Mouse (Mus musculus): ENCODE results near the gene Hdac6.

The Hdac6 gene

DNA sequence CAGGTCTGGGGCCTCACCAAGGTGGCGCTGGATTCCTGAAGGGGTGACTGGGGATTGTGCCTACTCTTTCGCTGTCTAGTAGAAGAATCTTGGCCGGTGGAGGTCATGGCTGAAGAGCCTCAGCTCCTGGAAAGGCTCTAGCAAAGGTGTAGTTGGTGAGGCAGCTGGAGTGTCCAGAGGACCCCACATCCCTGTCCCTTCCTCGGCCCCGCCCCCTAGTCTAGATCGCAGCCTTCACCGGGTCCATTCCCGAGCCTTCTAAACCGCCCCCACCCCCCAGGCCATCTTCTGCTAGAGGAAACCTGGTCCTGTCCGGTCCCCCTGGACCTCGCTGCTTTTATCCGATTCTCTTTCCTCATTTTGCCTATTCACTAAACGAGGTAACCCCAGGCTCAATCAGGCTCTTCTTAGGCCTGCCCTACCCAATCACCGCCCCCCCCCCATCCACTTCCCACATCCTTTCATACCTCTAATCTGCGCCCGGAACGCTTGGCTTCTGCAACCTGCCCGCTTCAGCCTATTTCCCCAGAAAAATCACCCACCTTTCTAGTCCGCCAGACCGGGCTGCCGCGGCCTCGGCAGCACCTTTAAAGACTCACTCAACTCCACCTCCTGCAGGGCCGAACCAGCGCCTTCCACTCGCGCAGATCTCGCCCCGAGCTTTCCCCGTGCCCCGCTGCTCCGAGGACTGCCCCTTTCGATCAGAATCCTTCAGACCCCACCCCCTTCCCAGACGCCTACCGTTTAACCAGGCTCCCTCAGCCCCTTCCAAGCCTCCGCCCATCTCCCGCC lies at the start of gene Hdac6:
TSS of gene Hdac6 (minus strand) at position 782 of the 792 bp plus-strand sequence.
- DNase-seq = peak; percentile 56

GRCm38 (mm10) chrX:7993068-7993735 lies 45.5 kb upstream of the Hdac6 start:
- no peak for DNase-seq

DNA sequence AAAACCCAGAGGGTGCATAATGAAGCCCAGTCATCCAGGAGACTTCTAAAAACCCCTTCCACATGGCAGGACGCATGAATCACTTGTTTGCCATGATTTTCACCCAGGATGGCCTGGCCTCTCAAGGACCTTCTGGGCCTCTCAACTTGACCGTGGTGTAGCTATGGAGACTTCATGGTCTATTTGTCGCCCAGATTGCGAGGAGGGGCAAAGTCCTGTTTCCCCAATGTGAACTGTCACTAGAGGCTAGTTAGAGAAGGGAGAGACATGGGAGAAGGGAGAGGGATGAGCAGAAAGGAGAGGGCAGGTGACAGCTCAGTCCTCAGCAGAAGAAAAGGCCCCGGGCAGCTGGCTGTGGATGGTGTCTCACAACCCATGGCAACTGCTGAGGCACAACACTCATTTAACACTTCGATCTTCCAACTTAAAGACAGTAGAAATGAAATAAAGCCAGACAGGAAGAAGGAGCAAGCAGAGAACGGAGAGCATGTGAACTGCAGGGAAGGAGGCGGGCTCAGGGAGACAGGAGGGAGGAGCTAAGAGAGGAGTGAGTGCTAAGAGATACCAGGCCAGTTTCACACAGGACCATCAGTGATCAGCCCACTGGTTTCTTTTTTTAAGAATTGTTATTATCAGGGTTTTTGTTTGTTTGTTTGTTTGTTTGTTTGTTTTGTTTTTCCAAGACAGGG lies 44.8 kb upstream of the Hdac6 start:
- no peak for DNase-seq

DNA sequence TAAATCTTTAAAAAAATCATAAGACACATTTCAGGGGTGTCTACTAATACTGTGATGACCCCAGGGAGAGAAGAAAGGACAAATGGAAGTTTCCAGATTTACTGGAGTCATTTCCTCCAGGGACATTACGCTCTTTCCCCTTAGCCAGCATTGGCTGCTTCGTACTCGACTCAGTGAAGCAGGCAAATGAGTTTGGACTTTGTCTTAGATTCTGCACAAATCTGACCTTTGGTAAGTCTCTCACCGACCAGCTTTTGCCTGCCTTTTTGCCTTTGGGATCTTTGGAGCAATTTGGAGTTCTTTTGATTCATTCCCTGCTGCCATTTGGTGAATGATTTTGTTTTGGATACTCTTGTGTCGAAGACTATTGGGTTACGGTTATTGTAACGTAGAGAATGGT lies 33.7 kb upstream of the Hdac6 start:
- no peak for DNase-seq

- no peak for DNase-seq
Measured at GRCm38 (mm10) chrX:7977892-7978291, 30.2 kb upstream of the Hdac6 start, which contains the start of gene Gata1. Gene Gata1 (minus strand): TSS chrX:7978071.

DNA sequence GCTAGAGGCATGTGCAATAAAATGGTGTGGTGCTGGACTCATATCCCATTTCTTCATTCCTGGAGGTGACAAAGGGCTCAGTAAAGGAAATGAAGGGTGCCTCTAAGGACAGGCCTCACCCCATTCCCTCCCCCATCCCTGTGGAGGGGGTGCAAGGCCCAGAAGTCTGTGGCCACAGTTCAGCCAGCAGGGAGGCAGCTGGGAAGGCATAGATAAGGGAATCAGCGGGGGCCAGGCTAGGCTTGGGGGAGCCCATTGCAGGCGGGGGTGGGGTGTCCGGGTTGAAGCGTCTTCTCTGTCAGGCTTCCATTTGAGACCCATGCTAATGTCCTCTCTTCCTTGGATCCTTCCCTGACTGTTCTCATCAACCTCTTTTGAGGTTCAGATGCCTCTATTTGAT lies 23.6 kb upstream of the Hdac6 start:
- DNase-seq = no peak

GRCm38 (mm10) chrX:7968899-7969298 lies 21.2 kb upstream of the Hdac6 start:
- no peak for DNase-seq

DNA sequence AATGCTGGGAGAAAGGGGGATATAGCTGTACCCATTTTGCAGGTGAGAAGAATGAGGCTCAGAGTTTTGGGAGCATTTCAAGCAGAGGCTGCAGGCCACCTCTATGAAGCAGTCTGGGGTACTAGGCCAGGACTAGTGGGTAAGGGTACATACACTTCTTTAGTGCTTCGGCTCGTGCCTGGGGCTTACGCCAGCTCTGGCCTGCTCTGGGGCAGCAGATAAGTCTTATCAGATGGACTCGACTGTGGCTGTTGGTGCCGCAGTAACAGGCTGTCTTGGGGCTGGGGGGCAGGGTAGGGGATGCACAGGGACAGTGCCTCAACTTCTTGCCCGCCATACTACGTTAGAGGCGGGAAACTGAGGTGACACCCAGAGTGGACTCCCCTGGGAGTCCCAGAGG lies 20.5 kb upstream of the Hdac6 start:
- no peak for DNase-seq

DNA sequence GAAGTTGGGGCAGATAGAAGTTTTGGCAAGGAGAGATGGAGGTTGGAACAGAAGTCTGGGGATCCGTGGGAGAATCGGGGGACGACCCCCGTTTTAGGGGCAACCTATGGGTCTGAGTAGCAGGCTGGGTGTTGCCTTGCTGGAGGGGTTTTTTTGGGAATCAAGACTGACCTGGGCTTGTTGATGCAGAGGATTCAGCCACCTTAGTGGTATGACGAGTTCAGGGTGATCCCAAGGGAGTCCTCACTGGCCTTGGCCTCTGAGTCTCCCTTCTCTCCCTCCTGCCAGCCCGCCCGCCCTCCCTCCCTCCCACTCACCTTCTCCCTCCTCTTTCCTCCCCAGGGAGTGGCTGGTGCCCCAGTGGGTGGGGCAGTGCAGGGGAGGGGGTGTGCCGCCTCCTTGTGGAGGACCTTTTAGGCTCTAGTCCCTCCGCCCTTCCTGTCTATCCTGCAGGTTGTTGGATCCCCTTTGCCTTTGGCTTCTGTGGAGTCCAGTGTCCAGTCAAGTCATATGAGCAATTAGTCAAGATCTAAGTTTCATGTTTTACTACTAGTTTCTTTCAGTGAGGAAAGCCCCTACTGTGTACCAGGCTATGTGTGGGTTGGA lies 20.0 kb upstream of the Hdac6 start:
- DNase-seq = no peak

DNA sequence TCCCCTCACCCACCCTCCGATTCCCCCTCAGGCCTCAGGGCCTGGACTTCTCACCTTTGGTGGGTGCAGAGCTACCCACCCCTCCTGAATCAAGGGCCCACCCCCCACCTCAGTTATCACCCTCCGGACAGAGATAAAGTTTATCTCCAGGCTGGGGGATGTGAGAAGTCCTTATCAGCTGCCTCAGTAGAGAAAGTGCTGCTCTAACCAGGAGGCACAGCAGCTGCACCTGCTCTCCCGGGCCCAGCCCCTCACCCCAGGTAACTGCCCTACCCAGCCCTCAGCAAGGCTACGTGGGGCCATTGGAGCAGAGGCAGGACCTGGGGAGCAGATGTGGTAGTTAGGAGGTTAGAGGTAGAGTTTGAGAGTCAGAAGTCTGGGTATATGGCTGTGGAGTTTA lies 18.5 kb upstream of the Hdac6 start:
- DNase-seq = no peak

- DNase-seq = no peak
Measured at GRCm38 (mm10) chrX:7963829-7964626, 16.3 kb upstream of the Hdac6 start.

- no peak for DNase-seq
Measured at GRCm38 (mm10) chrX:7958868-7959267, 11.2 kb upstream of the Hdac6 start.

DNA sequence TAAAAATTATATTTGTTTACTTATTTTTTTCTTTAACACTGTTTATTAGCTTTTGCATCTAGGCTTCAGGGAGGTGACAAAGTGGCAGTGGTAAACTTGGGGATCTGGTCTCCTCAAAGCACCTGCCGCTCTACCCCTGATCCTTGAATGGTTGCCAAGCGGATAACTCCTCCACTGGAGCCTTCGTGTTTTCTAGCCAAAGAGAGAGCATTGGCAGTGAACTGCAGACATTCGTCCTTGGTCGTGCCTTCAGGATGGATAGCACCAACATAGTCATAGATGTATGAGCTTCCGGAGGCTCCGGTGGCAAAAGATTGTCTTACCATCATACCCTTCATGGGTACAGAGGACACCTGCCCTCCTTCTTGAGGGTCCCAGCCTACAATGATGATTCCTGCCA lies 2.4 kb upstream of the Hdac6 start:
- DNase-seq = no peak

DNA sequence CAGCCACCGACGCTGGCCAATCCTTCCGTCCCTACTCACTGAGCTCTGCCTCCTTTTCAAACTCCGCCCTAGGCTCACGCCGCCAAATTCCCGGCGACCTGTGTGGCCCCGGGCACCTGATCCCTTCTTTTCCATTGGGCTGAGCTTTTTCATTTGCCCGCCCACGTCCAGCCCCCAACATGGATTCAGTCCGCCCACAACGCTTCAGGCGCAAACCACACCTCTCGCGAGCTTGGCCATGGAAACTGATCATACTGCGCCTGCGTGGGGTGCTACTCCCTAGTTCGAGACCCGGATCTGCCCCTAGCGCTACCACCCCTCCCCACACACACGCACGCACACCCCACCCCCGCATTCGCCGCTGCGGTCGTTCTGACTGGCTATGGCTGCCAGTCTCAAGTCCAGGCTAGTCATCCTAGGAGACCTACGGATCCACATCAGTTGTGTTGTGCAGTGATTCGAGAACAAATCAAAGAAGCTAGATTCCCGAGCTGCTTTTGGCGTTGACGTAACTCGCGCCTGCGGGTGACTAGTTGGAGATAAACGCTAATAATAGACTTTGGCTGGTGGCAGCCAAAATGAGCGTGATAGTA lies 307 bp upstream of the Hdac6 start:
- peak; percentile 96 for DNase-seq

- DNase-seq = no peak
Measured at GRCm38 (mm10) chrX:7945618-7946017, 2.1 kb downstream of the Hdac6 start.

GRCm38 (mm10) chrX:7937667-7938066 lies 10.0 kb downstream of the Hdac6 start:
- DNase-seq = no peak

GRCm38 (mm10) chrX:7936874-7937273 lies 10.8 kb downstream of the Hdac6 start:
- DNase-seq = no peak

DNA sequence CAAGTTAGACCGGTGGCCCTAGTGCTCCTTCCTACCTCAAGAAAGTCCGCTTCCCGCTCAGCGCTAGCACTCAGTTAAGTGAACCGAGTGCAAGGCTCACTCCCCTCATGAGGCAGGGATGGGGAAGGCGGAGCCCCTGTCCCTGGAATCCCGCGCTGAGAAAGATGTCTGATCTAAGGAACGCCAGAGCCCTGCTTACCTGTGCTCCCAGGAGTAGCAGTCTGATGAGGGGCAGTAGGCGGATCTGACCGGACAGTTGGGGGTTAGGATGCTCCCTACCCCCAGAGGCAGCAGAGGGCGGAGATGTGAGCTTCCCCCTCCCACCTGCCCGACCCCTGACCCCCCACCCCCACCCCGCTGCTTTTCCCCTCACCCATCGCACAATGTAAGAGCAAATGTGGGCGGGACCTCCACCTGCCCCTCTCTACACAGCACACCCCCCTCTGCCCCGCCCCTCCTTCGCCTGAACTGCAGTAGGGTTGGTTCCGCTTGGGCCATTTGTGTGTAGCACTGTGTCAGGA lies 19.4 kb downstream of the Hdac6 start, which contains the start of gene Eras:
TSS of gene Eras (minus strand) at position 338 of the 521 bp plus-strand sequence.
- no peak for DNase-seq

DNA sequence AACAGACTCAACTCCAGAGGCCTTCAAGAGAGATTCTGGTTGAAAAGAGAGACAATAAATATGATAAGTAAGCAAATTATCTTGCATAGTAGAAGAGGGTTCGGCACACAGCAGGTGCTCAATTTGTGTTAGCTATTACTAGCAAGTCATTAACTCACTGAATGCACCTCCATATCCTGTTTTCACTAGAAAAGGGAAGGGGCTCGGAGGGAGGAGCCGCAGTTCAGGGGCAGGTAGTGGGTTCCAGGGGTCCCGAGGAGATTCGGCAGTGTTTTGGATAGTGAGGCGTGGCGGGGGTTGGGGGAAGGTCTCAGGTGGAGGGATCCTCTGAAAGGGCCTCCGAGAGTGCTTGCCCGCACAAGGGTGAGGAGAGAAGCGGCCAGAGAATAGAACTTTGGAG lies 20.6 kb downstream of the Hdac6 start:
- DNase-seq = no peak

DNA sequence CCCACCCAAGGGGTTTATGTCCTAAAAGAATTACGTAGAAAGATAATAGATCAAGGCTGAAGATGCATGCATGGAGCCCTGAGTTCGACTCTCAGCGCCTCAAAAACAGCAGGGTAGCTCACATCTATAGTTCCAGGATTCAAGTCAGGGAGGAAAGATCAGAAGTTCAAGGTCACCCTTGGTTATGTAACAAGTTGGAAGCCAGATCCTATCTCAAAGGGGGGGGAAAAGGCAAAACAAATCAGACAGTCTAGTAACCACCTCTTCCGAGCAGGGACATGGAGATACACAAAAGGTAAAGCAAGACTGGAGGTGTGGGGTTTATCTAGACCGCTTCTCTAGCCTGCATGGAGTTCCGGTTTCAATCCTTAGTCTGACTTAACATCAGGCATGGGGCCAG lies 21.4 kb downstream of the Hdac6 start:
- DNase-seq = no peak

GRCm38 (mm10) chrX:7922032-7922431 lies 25.7 kb downstream of the Hdac6 start:
- peak; percentile 36 for DNase-seq

Data from cerebellum, adult 11-12 months (tissue).